Mouse (Mus musculus) limb, embryonic 14.5 days (tissue): ENCODE measurements around the gene Itga11. TPM values are rescaled to one million over a fixed set of nuclear protein-coding genes. Genes with fewer than 3 reads are reported as not detected.

Source experiments
- ATAC-seq: fragments of 200-750 bp; cut with Nextera tagmentation; 2 replicates; pipeline ENCODE4 v1.8.0; 2017; ENCODE audit warnings: low read depth, moderate number of reproducible peaks, moderate TSS enrichment; ENCODE audit not compliant: low FRiP score
- DNase-seq: peaks from one replicate; pipeline ENCODE4 v3.0.0-alpha.2; 2015; ENCODE audit warnings: low spot score
- H3K27ac ChIP-seq: fragments of 300-500 bp; sonication (generic); replicated peaks from 2 replicates; pipeline ENCODE4 v1.5.1; 2014; ENCODE audit warnings: low read depth, mild to moderate bottlenecking, low read length, moderate library complexity, mixed read lengths
- H3K27me3 ChIP-seq: fragments of 300-500 bp; sonication (generic); 2 replicates; pipeline ENCODE4 v1.6.1; 2014; ENCODE audit warnings: low read length, mixed read lengths; ENCODE audit not compliant: control insufficient read depth, insufficient read depth
- H3K36me3 ChIP-seq: fragments of 300-500 bp; sonication (generic); 2 replicates; pipeline ENCODE4 v1.6.1; 2014; ENCODE audit warnings: mild to moderate bottlenecking, low read length, moderate library complexity, mixed read lengths; ENCODE audit not compliant: control insufficient read depth, insufficient read depth
- H3K4me1 ChIP-seq: fragments of 300-500 bp; sonication (generic); 2 replicates; pipeline ENCODE4 v1.6.1; 2014; ENCODE audit warnings: antibody characterized with exemption, low read length, mixed read lengths; ENCODE audit not compliant: control insufficient read depth, insufficient read depth
- H3K4me2 ChIP-seq: fragments of 300-500 bp; sonication (generic); replicated peaks from 2 replicates; pipeline ENCODE4 v1.6.1; 2014; ENCODE audit warnings: low read depth, mild to moderate bottlenecking, low read length, moderate library complexity; ENCODE audit not compliant: severe bottlenecking
- H3K4me3 ChIP-seq: fragments of 300-500 bp; sonication (generic); replicated peaks from 2 replicates; pipeline ENCODE4 v1.5.1; 2014; ENCODE audit warnings: low read length
- H3K9ac ChIP-seq: fragments of 300-500 bp; sonication (generic); 2 replicates; pipeline ENCODE4 v1.6.1; 2014; ENCODE audit warnings: mild to moderate bottlenecking, low read depth, low read length, moderate library complexity; ENCODE audit not compliant: severe bottlenecking
- H3K9me3 ChIP-seq: fragments of 300-500 bp; sonication (generic); 2 replicates; pipeline ENCODE4 v1.6.1; 2016; ENCODE audit warnings: low read length; ENCODE audit not compliant: control insufficient read depth
- POLR2A ChIP-seq: fragments of 200-500 bp; IDR thresholded peaks from 2 replicates; pipeline ENCODE4 v1.8.0; 2012; ENCODE audit warnings: inconsistent platforms, mild to moderate bottlenecking, moderate library complexity, borderline replicate concordance; ENCODE audit not compliant: insufficient read depth, insufficient read length; ENCODE audit errors: extremely low read depth
- WGBS: fragments of 180-500 bp; shearing (Covaris S2); extraction: QIAGEN DNeasy Blood & Tissue Kit; methylation state at CpG from one replicate; pipeline ENCODE4 v1.1.7; 2014; 5-methylcytosine and 5-hydroxymethylcytosine counted together
- polyA plus RNA-seq, 2 experiments: library from polyadenylated mRNA; depleted of rRNA in 1 of 2; stranded (reverse) in 1 of 2; unstranded in 1 of 2; fragments of >200 nt; fragmentation: Nextera tagmentation in 1 of 2; extraction: Ambion mirVana in 1 of 2; gene quantifications; 2 replicates each; pipeline versions ENCODE4 v1.2.1 to v1.2.3; 2012 to 2014

Gene Itga11
- polyA plus RNA-seq, 2 experiments = 11.6 to 18.2 TPM

DNA sequence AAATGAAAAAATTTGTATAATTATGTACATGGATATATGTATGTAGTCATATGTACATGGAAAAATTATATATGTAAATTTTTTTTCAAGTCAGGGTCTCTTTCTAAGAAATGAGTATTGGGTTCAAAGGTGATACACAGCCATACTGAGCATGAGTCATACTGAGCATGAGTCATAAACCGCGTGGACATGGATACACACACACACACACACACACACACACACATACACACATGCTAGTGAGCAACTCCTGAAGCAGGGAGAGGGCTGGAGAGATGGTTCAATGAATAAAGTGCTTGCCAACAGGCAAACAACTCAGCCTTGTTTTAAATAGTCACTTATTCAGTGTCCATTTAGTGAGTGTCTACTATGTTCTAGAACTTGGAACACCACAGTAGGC lies 37.4 kb upstream of the Itga11 start:
- peaks cover 12% of the 10 kb centered on the region for H3K4me1 ChIP-seq
- H3K27me3 ChIP-seq = no peaks in the 10 kb centered on the region
- ATAC-seq (no peak), DNase-seq (no peak)
- whole genome bisulfite sequencing = 88% methylated on average over 2 of the region's 2 CpGs
- no peaks in the 10 kb centered on the region for H3K9me3 ChIP-seq
- H3K27ac ChIP-seq = no peak overlapping the region
- H3K4me3 ChIP-seq = no peak overlapping the region
- no peak overlapping the region for H3K9ac ChIP-seq
- no peaks in the 10 kb centered on the region for H3K36me3 ChIP-seq
- TF ChIP-seq POLR2A = no peak
- H3K4me2 ChIP-seq = no peak overlapping the region

GRCm38 (mm10) chr9:62645716-62646400 lies 31.8 kb upstream of the Itga11 start:
- WGBS = 50% methylated on average over 6 of the region's 6 CpGs
- H3K9me3 ChIP-seq = no peaks in the 10 kb centered on the region
- H3K4me1 ChIP-seq = peaks cover 44% of the 10 kb centered on the region
- no peak overlapping the region for H3K4me3 ChIP-seq
- peak overlapping the region; percentile 72 for H3K27ac ChIP-seq
- TF ChIP-seq POLR2A = no peak
- no peak overlapping the region for H3K9ac ChIP-seq
- no peaks in the 10 kb centered on the region for H3K27me3 ChIP-seq
- ATAC-seq (no peak), DNase-seq (no peak)
- H3K36me3 ChIP-seq = no peaks in the 10 kb centered on the region
- H3K4me2 ChIP-seq = no peak overlapping the region

GRCm38 (mm10) chr9:62646721-62647183 lies 30.9 kb upstream of the Itga11 start:
- peaks cover 44% of the 10 kb centered on the region for H3K4me1 ChIP-seq
- H3K4me2 ChIP-seq = no peak overlapping the region; the same call in 1 of the 2 replicates
- WGBS = 20% methylated on average over 7 of the region's 7 CpGs
- H3K27ac ChIP-seq = peak overlapping the region; percentile 72
- ATAC-seq (peak; percentile 66), DNase-seq (peak; percentile 71)
- no peaks in the 10 kb centered on the region for H3K27me3 ChIP-seq
- no peak overlapping the region for H3K4me3 ChIP-seq
- TF ChIP-seq POLR2A = no peak
- H3K9ac ChIP-seq = no peak overlapping the region
- H3K36me3 ChIP-seq = no peaks in the 10 kb centered on the region
- no peaks in the 10 kb centered on the region for H3K9me3 ChIP-seq

GRCm38 (mm10) chr9:62649444-62649843 lies 28.2 kb upstream of the Itga11 start:
- Histone ChIP-seq H3K4me2 (no peak overlapping the region), H3K27me3 (no peaks in the 10 kb centered on the region), H3K36me3 (no peaks in the 10 kb centered on the region), H3K27ac (peak overlapping the region; percentile 61; the same call in 1 of the 2 replicates), H3K4me1 (peaks cover 38% of the 10 kb centered on the region), H3K9ac (no peak overlapping the region), H3K9me3 (no peaks in the 10 kb centered on the region), H3K4me3 (no peak overlapping the region)
- WGBS = 80% methylated on average over 3 of the region's 3 CpGs
- ATAC-seq = no peak
- TF ChIP-seq POLR2A = no peak
- DNase-seq = no peak

GRCm38 (mm10) chr9:62650764-62651163 lies 26.9 kb upstream of the Itga11 start:
- no peaks in the 10 kb centered on the region for H3K36me3 ChIP-seq
- DNase-seq (peak; percentile 65), ATAC-seq (peak; percentile 25; the same call in 1 of the 2 replicates)
- H3K9ac ChIP-seq = no peak overlapping the region
- H3K4me3 ChIP-seq = no peak overlapping the region
- no peaks in the 10 kb centered on the region for H3K9me3 ChIP-seq
- WGBS = 42% methylated on average over 6 of the region's 6 CpGs
- H3K27ac ChIP-seq = 0 out of 2 replicates have a peak overlapping the region, but pooled peaks have one; percentile 44
- no peak overlapping the region for H3K4me2 ChIP-seq
- no peak for TF ChIP-seq POLR2A
- H3K4me1 ChIP-seq = peaks cover 33% of the 10 kb centered on the region
- no peaks in the 10 kb centered on the region for H3K27me3 ChIP-seq
